ENCODE assay signal across 9 mouse cellular contexts in the genomic region with DNA sequence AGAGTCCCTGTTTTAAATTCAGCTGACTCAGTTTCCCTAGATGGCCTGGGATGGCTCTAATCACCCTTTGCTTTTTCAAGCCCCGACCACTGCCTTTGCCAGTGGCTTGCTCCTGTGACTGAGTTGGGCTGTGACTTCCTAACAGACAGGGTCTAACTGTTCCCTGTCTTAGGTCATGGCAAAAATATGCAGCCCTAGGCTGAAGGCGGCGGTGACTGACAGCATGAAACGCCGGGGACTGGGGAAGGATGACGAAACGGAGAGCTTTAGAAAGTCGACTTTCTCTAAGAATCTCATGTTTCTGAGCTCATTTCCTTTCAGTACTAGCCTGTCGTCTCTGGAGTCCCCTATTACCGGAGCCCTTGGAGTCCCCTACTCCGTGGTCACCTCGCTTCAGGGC. TPM values are rescaled to one million over a fixed set of nuclear protein-coding genes. Genes with fewer than 3 reads are reported as not detected.
DNase-seq lines count a peak whose midpoint lies in the region; ATAC-seq and TF ChIP-seq lines count a peak whose summit lies in the region.
"Had no signal": no experiment of that assay in that cellular context is flagged by ENCODE, and none has a peak within 500 bp of the region (broad histone marks: within the 10 kb centered on the region; RNA-seq: fewer than 3 reads in every experiment).

No protein-coding gene starts in this region.

- TF ChIP-seq POLR2A in spleen, adult 2 months (IDR thresholded peaks at IDR 0.05; ENCODE audit: low read depth, low read length), result no peak

- DNase-seq in adrenal gland, adult (ENCODE audit: inconsistent age in 2 of 2, low spot score in 1 of 2), result peak; percentile 39 to 46
- no peak for DNase-seq in adrenal gland, adult 18-20 months (ENCODE audit: low spot score in 2 of 2)
- DNase-seq in spleen, adult 2 months (ENCODE audit: low read depth in 1 of 2, low spot score in 2 of 2), result no peak
- no peak for DNase-seq in spleen, postnatal 10 days (ENCODE audit: low spot score in 2 of 2)
- DNase-seq in ovary, adult 18-20 months (ENCODE audit: low spot score), result no peak
- no peak for DNase-seq in gastrocnemius, postnatal 10 days
- DNase-seq in testis, postnatal 10 days (ENCODE audit: low spot score), result no peak

- ATAC-seq in kidney, embryonic 16.5 days (ENCODE audit: low FRiP score, low TSS enrichment), result peak; percentile 63; the same call in 1 of the 2 replicates

- H3K27me3 ChIP-seq in spleen, adult 2 months (ENCODE audit: control insufficient read depth, insufficient read depth, low read length), result no peaks in the 10 kb centered on the region
- H3K27me3 ChIP-seq in kidney, embryonic 16.5 days (ENCODE audit: insufficient read depth, low read length), result no peaks in the 10 kb centered on the region

- no peaks in the 10 kb centered on the region for H3K4me1 ChIP-seq in spleen, adult 2 months (ENCODE audit: control insufficient read depth, insufficient read depth, insufficient read length)
- peaks cover 29% of the 10 kb centered on the region for H3K4me1 ChIP-seq in kidney, embryonic 16.5 days (ENCODE audit: insufficient read depth, low read length)

- H3K4me2 ChIP-seq in kidney, embryonic 16.5 days (replicated peaks; ENCODE audit: low read depth, low read length), result no peak overlapping the region

- H3K27ac ChIP-seq in spleen, adult 2 months (ENCODE audit: insufficient read depth, low read length), result 0 out of 2 replicates have a peak overlapping the region, but pooled peaks have one; percentile 17
- H3K27ac ChIP-seq in kidney, embryonic 16.5 days (ENCODE audit: low read length), result 0 out of 2 replicates have a peak overlapping the region, but pooled peaks have one; percentile 1
- H3K27ac ChIP-seq: macrophage had no signal

- H3K9ac ChIP-seq in kidney, embryonic 16.5 days (replicated peaks; ENCODE audit: low read length), result 0 out of 2 replicates have a peak overlapping the region, but pooled peaks have one; percentile 1

- no peak overlapping the region for H3K4me3 ChIP-seq in spleen, adult 2 months (ENCODE audit: extremely low read depth, insufficient read depth, insufficient read length)
- H3K4me3 ChIP-seq in kidney, embryonic 16.5 days (ENCODE audit: low read length), result no peak overlapping the region

- no peak for TF ChIP-seq CTCF in spleen, adult 2 months (IDR thresholded peaks at IDR 0.05; ENCODE audit: extremely low read depth, insufficient read depth, insufficient read length, insufficient replicate concordance)

- 65% methylated on average over 12 of the region's 12 CpGs for WGBS in spleen, adult 2 months
- WGBS in kidney, embryonic 16.5 days, result 44% methylated on average over 12 of the region's 12 CpGs

- no peaks in the 10 kb centered on the region for H3K36me3 ChIP-seq in spleen, adult 2 months (ENCODE audit: control insufficient read depth, insufficient read depth, low read length)
- H3K36me3 ChIP-seq in kidney, embryonic 16.5 days (ENCODE audit: insufficient read depth, low read length), result no peaks in the 10 kb centered on the region

- no peaks in the 10 kb centered on the region for H3K9me3 ChIP-seq in kidney, embryonic 16.5 days (ENCODE audit: low read length)

RNA-seq across cellular contexts. Expression of a gene that starts 22.9 kb away (rescaled TPM):
- total RNA-seq in adrenal gland, adult 18-20 months (2021), result 10 to 100 TPM; 20.2 to 23.0 TPM
- polyA plus RNA-seq in spleen, adult 2 months (2012; rRNA removed), result 7.7 and 10.1 TPM in 2 replicates
- polyA plus RNA-seq in kidney, embryonic 16.5 days (2015; fragmentation: Nextera tagmentation; extraction: Ambion mirVana), result 75.1 and 78.0 TPM in 2 replicates
- total RNA-seq in gastrocnemius, postnatal 10 days (2021), result 1 to 10 TPM; 6.3 to 8.1 TPM
- polyA plus RNA-seq: macrophage had no signal

Comparison
In these comparisons a context has a peak if more than half of its experiments do, and no peak if none do; other contexts are left out.
1. DNase-seq: peak in adrenal gland, adult (2 of 2); none in adrenal gland, adult 18-20 months (0 of 2), spleen, adult 2 months (0 of 2), spleen, postnatal 10 days (0 of 2), ovary, adult 18-20 months (single experiment), gastrocnemius, postnatal 10 days (single experiment) and testis, postnatal 10 days (single experiment).